Mouse (Mus musculus): Measurements from ENCODE around the gene Myo1g.
A peak's percentile ranks its signal among the peaks of the same experiment; 100 is the strongest.

The Myo1g gene

DNA sequence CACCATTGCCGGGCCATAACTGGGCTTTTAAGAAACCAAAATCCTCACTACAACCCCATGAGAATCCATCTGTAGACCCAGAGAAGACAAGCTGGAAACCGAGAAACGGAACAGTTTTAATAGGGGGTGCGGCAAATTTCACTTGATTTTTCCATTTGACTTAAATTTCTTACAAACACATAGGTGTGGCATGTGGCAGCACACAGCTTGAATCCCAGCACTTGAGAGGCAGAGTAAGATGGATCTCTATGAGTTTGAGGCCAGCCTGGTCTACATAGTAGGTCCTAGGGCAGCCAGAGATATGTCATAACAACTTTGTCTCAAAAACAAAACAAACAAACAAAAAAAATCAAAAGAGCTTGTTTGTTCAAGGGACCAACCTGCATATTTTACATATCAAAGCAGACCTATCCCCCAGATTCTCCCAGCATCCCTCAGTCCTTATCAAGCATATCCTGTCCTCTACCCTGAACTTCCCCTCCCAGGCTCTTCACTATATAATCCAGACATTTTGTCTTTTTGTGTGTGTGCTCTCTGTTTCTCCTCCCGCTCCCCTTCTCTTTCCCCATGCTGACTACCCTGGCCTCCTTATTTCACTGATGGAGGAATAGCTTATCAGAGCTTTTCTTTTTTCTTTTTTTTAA, 32.6 kb downstream of the Myo1g start:
- no peak for DNase-seq (ENCODE audit: extremely low spot score)

DNA sequence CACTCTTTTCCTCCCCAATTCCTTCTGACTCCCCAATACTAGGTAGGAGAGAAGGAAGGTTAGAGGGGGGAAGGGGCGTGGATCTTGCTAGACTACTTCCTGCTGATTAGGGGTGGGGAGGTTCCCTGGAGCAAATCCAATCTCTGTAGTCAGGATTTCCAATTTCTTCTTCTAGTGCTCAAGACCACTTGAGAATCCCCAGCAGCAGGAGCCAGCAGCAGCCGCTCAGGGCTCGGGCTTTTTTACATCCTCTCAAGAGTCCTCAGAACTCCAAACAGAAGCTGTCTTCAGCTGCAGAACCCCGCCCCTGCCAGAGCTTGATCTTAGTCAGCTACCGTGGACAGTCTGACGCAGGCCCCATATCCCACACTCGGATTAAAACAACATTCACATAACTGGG, 33.3 kb downstream of the Myo1g start:
- no peak for DNase-seq (ENCODE audit: extremely low spot score)

DNA sequence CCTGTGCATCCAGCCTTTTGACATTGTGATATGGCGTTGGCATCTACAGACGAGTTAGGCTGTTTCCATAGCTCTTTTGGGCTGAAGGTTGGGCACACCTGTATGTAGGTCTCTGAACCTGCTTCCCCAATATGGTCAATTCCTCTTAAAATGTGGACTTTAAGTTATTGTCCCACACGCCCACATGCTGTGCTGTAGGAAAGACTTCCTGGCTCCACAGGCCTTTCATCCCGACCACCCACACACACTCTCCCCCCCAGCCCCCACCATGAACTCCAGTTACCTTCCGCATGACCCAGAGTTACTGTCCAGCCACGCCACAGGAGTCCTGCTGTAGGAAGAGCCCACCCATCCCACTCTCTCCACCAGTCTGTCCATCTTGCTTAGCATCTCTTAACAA, 33.8 kb downstream of the Myo1g start:
- DNase-seq (ENCODE audit: extremely low spot score) = no peak

DNA sequence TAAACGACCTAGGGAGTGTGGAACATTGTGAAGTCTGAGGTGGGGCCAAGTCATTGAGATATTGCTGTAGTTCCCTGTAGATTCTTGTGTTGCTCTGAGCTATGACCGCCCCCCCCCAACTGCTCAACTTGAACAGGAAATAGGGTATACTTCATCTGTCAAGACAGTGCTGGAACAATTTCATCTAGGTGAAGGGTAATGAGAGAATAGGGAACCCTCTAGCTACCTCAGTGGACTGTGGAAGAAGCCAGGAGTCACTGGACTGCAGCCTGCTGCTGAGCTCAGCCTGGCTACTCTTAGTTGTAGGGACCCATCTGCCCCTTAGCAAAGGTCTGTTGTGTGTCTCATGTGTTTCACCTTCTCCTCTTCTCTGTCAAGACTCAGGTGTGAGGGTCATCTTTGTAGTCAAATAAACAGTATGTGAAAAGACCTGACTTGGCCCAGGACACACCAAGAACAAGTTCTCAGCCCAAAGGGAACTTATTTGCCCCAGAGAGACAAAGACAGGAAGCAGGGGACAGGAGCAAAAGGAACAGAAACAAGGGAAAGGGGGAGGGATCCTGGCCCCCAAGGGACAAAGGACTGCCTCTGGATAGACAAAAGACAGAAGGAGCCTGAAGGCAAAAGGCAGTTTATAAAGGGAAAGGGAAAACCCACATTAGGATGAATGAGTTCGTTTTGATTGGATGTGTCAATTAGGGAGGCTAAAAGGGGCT, 36.4 kb downstream of the Myo1g start:
- no peak for DNase-seq (ENCODE audit: extremely low spot score)

DNA sequence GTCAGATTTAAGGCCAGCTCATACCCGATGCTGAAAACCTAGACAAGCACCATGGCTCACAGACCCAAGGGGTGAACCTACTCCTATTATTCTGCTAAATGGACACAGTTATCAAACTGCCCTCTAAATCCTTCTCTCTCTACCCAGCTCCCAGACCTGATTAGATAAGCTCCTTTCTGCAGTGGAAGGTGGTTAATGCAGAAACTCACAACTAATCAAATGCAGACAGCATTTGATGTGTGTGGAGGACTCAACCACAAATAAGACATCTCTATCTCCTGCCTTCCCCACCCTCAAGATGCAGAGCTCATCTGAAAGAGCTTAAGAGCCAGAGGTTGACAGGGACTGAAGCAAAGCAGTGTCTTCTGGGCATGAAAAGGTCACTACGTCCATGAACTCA, 37.7 kb downstream of the Myo1g start:
- DNase-seq (ENCODE audit: extremely low spot score) = no peak

DNA sequence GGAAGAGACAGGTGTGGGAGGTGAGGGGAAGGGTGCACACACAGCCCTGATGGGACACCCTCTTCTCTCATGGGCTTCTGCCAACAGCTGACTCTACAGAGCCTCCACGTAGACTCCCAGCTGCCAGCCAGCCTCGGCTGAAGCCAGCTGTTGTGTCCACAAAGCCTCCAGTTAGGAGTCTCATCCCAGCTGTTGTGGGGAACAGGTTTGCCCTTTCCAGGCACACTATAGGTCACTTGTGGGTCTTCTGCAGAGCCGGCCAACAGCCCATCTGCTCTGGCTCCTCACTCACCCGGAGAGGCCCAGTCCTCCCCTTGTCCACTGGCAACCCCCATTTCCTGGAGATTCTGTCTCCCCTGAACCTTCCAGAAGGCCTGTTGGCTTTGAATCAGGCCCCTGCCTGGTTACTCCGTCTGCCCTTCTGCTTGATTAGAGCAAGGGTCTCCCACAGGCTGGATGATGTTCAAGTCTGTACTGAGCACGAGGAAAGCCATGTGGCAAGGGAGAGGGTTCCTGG, 39.0 kb downstream of the Myo1g start:
- no peak for DNase-seq (ENCODE audit: extremely low spot score)

DNA sequence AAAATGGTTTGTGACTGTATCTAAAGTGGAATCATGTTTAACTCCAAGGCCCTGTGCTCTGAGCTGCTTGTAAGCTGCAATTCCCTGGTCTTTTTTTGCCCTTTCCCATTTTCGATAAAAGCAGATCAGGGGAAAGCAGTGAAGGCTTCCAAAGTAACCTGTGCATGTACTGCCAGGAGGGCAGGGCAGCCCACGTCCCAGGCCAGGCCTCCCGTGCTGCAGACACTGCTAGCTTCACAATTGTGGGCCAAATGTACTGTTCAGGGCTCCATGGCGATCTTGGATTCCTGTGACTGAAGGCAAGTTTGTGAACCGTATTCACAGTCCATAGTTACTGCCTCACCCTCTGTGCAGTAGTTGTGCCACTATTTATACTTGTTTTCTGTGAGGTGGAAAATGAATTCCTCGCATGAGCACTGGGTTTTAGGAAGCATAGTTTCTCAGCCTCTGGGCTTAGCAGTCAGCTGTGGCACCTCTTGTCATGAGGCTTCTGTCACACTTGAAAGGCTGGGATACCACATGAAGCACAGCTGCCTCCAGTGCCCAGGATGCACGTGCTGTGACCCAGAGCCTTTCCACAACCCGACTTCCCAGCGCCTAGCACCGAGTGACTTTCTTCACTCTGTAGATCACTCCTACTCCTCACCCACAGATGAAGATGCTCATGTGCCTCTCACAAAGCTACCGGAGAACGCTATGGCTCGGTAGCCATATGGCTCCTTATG, 39.9 kb downstream of the Myo1g start:
- DNase-seq (ENCODE audit: extremely low spot score) = no peak

DNA sequence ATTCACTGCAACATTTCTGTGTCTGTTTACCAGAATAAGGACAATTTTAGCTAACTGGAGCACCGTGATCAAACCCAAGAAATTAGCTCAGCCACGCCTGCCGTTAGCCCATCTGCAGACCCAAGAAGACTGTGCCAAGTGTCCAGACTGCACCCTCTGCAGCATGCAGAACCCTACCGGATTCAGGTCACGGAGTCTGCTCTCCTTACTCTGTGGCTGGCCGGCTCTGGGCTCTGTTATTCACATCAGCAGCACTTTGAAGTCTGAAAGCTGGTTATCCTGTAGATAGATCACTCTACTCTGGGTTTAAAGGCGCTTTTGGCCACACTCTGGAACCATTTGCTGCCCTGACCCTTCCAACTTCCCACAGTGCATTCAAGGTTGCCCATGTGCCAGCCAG, 40.6 kb downstream of the Myo1g start:
- no peak for DNase-seq (ENCODE audit: extremely low spot score)

DNA sequence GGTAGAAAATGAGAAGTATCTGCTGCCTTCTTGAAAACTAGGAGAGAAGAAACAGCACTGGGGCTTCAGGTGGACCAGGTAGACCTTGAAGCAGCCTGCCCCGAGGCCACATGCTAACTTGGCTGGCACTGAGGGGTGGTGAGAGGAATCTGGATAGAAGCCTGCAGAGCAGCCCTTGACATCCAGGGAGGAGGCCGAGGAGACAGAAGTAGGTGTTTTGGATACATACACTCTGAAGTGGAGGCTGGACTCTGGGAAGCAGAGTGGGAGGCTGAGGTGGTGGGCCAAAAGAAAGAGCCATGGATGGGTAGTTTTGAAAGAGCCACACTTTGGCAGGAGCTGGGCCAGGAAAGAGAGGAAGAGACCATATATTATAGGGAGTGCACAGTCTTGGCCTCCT, 41.5 kb downstream of the Myo1g start:
- DNase-seq (ENCODE audit: extremely low spot score) = no peak

DNA sequence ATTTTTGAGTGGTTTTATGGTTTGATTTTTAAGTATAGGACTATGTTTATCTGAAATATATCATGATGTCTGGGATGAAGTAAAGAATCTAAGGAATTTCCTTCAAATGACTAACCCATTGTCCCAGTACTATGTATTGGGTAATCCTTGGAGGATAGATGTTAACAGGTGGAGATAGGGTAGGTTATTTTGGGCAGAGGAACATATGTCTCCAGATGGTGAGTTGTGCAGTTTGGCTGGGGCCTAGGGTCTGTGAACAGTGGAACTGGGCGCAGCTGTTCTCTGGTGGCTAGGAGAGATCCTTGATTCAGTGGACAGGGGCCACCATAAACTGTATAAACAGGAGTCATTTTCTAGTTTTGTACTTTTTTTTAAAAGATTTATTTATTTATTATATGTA, 43.4 kb downstream of the Myo1g start:
- no peak for DNase-seq (ENCODE audit: extremely low spot score)

DNA sequence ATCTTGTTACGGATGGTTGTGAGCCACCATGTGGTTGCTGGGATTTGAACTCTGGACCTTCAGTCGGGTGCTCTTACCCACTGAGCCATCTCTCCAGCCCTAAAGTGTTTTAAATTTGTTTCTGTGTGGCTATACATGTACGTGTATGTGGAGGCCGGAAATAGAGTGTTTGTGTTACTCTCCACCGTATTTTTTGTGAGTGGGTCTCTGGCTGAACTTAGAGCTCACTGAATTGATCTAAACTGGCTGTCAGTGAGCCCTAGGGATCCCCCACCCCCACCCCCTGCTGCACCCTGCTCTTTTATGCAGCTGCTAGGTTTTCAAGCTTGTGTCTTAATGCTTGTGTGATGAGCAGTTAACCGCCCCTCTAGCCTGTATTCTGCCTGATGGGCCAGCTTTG, 43.9 kb downstream of the Myo1g start:
- DNase-seq (ENCODE audit: extremely low spot score) = no peak

DNA sequence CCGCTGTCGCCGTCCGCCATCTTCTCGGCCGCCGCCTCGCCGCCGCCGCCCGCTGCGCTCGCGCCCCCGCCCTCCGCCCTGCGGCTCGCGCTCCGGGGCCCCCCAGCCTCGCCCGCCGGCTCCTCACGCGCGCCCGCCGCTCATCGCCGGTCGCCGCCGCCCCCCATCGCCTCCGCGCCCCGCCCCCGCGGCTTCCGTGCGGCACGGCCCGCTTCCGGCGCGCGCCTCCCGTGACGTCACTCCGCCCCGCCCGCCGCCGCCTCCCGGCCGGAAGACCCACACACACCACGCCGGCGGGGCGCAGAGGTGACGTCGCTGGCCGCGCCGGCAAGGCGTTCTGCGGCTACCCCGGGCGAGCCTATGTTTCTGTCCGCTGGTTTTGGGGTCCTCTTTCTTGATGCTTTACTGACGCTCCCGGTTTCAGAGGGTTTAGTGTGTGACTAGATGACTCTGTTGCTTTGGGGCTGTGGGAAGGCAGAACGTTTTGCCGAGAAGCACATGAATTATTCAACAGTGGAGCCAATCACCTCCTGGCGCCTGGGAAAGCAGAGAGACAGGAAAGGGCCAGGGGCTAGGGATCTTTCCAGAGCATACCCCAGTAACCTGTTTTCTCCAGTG, 44.8 kb downstream of the Myo1g start, which contains the start of gene Purb:
Purb (minus strand) TSS at position 51 of the 618 bp plus-strand sequence.
- DNase-seq (ENCODE audit: extremely low spot score) = peak; percentile 89

DNA sequence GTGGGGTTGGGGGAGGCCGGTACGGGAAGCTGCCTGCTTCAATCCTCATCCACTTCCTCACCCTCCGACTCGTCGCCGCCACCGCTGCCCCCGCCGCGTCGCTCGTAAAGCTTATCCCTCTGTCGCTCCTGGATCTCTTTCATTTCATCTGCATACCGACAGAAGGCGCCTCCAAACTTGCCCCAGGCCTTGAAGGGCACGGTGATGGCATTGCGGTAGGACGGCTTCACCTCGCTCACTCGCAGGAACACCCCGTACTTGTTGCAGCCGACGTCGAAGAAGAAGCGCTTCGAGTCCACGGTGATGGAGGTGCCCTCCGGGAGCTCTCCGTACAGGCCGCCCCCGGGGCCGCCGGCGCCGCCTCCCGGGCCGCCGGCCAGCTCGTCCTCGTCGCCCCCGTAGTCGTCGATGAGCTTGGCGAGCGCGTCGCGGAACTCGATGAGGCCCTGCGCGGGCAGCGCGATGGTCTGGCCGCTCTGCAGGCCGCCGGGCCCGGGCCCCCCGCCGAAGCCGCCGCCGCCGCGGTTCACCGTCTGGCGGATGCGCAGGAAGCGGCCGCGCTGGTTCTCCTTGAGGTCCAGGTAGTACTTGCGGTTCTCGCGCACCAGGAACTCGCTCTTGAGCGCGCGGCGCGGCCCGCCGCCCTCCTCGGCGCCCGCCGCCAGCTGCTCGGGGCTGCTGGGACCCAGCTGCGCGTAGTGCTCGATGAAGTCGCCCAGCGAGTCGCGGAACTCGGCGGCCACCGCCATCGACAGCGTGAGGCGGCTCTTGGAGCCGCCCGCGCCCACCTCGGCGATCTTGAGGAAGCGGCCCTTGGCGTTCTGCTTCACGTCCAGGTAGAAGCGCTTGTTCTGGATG, 45.7 kb downstream of the Myo1g start:
- DNase-seq (ENCODE audit: extremely low spot score) = peak; percentile 66

DNA sequence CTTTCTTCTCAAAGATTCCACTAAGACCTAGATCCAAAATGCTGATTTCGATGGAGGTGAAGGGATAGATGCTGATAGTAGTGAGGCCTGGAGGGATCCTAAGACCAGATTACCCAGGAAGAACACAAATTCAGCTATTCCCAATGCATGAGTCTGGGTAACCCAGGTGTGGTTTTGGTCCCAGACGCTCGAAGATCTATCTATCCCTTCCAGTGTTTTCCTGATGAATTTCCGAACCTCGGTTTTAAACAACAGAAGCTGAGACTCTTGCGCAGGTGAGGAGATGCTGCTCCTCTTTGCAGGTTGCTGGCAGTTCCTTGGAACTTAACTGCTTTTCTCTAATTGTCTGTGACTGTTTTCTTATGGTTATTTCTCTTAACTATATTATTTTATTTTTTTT, 46.4 kb downstream of the Myo1g start:
- DNase-seq (ENCODE audit: extremely low spot score) = no peak

DNA sequence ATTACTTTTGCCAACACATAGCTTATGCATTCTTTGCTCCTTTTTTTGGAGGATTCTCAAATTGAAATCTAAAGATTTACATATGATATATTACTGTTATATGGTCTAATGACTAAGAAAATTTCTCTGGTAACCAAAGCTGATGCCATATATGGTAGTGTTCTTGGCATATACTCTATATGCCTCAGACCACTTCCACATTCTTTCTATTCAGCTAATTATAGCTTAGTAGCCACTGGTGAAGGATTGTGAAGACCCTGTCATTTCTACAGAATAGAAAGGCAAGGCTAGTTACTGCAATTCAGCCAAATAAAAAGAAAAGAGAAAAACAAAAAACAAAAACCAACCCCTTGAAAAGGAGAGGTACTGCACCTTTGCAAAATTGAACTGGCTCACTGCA, 48.7 kb downstream of the Myo1g start:
- DNase-seq (ENCODE audit: extremely low spot score) = no peak

DNA sequence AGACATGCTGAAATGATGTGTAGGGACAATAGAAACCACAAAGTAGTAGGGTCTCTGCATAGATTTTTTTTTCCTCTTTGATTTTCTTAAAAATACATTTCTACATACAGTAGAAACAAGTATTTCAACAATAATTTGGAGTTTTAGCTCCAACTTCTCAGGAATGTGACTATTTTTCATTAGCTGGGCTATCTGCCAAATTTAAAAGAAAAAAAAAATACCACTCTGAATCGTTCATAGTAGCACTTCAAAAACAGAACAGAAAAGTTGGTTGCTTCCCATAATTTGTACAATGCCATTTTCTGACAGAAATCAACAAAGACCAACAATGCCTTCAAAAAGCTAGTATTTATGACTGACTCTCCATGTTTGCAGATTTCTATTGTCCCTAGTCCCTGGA, 49.3 kb downstream of the Myo1g start:
- DNase-seq (ENCODE audit: extremely low spot score) = no peak

DNA sequence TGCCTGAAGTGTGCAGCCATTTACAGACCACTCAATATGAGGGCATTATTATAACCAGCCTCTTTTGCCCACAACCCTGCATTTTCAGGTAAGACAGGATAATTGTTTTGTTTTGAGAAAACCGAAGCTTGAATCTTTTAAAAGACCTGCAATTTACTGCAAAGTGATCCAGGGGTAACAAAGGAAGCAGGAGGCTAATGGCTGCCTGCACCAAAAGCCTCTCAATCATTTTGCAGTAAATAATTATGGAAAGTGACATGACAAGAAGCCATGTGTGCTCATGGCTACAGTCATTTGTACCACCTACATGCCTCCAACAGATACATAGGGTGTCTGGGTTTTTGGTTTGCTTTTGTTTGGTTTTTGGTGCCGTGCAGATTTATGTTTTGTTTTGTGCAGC, 49.7 kb downstream of the Myo1g start:
- no peak for DNase-seq (ENCODE audit: extremely low spot score)

DNA sequence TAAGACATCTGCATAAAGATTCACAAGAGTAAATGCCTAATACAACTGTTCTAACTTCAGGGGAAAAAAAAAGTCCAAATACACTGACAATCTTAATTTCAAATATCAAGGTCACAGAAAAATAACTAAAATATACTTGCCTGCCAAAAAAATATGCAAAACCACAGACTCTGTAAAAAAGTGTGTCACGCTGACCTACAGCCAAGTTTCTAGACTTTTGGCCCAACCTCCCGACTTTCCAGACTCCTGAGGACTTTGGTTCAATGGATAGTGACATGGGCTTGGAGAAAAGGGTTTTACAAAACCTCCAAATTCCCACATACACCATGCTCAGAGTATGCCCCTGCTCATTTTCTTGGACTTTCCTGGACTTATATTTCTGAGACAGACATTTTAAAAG, 52.2 kb downstream of the Myo1g start:
- DNase-seq (ENCODE audit: extremely low spot score) = no peak

DNA sequence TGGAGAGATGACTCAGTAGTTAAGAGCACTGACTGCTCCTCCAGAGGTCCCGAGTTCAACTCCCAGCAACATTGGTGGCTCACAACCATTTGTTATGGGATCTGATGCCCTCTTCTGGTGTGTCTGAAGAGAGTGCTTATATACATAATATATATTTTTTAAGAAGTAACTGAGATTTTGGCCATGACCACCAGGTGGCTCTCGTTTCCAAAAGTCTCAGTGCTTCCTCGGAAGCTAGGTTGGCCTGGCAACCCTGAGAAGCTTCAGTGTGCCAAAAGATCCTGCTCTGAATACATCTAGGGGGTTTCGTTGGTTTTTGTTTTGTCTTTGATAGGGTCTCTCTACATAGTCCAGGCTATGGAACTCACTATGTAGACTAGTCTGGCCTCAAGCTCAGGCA, 55.6 kb downstream of the Myo1g start:
- DNase-seq (ENCODE audit: extremely low spot score) = peak; percentile 62

DNA sequence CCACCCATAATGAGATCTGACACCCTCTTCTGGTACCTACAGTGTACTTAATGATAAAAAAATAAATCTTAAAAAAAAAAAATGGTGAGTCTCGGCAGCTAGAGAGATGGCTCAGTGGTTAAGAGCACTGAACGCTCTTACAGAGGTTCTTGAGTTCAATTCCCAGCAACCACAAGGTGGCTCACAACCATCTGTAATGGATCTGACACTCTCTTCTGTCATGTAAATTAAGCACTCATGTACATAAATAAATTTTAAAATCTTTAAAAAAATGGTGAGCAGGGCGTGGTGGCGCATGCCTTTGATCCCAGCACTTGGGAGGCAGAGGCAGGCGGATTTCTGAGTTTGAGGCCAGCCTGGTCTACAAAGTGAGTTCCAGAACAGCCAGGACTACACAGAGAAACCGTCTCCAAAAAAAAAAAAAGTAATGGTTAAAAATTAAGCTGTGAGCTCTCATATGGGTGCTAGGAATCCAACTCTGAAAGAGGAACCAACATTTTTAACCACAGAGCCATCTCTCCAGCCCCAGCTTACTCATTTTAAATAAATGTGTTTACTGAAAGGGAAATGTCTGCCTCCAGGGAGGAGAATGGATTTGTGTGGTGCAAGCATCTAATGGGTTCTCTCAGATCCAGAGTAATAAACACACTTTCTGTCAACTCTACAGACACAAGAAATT, 57.5 kb downstream of the Myo1g start:
- DNase-seq (ENCODE audit: extremely low spot score) = no peak
